Comparison of ENCODE assay signal across 8 mouse cellular contexts in the genomic region with DNA sequence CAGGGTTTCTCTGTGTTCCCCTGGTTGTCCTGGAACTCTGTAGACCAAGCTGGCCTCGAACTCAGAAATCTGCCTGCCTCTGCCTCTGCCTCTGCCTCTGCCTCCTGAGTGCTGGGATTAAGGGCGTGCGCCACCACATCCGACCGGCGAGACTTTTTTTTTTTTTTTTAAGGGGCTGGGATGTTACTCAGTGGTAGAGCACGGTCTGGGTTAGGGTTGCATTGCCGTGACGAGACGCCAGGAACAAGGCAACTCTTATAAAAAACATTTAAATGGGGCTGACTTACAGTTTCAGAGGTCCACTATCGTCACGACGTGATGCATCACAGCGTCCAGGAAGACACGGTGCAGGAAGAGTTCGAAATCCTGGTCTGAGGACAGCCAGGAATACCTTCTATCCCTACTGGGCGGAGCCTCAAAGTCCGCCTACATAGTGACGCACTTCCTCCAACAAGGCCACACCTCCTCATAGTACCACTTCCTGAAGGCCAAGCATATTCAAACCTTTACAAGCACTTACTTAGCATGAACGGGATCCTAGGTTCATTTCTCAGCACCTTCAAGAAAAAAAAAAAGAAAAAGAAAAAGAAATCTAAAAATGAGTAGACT. TPM values are rescaled to one million over a fixed set of nuclear protein-coding genes. Genes with fewer than 3 reads are reported as not detected.
DNase-seq lines count a peak whose midpoint lies in the region; ATAC-seq and TF ChIP-seq lines count a peak whose summit lies in the region.

Gene Usp7, minus strand, starts transcription at position 360 of the 609 bp plus-strand sequence.

- DNase-seq in testis, postnatal 10 days (ENCODE audit: low spot score) = no peak
- DNase-seq in embryonic facial prominence, embryonic 14.5 days (ENCODE audit: low spot score) = no peak
- DNase-seq in limb, embryonic 10.5 days (ENCODE audit: low spot score) = no peak

- H3K9ac ChIP-seq in embryonic facial prominence, embryonic 14.5 days (ENCODE audit: low read depth, low read length) = no peak within 1 kb of the TSS
- no peak within 1 kb of the TSS for H3K9ac ChIP-seq in heart, embryonic 16.5 days (ENCODE audit: low read length)

- no peaks in the 10 kb centered on the region for H3K27me3 ChIP-seq in testis, adult 2 months (ENCODE audit: control insufficient read depth, insufficient read depth, low read length)
- no peaks in the 10 kb centered on the region for H3K27me3 ChIP-seq in embryonic facial prominence, embryonic 14.5 days (replicated peaks; ENCODE audit: control insufficient read depth, insufficient read depth, low read length)
- H3K27me3 ChIP-seq in heart, embryonic 16.5 days (ENCODE audit: control insufficient read depth, insufficient read depth, low read length) = no peaks in the 10 kb centered on the region
- no peaks in the 10 kb centered on the region for H3K27me3 ChIP-seq in limb, embryonic 10.5 days (ENCODE audit: low read depth, poor library complexity, severe bottlenecking)

- no peaks in the 10 kb centered on the region for H3K9me3 ChIP-seq in embryonic facial prominence, embryonic 14.5 days (ENCODE audit: control insufficient read depth, low read length)
- no peaks in the 10 kb centered on the region for H3K9me3 ChIP-seq in heart, embryonic 16.5 days (replicated peaks; ENCODE audit: control insufficient read depth, low read length)
- no peaks in the 10 kb centered on the region for H3K9me3 ChIP-seq in limb, embryonic 10.5 days (replicated peaks)

- TF ChIP-seq POLR2A in testis, adult 2 months (IDR thresholded peaks at IDR 0.05; ENCODE audit: control insufficient read depth, low read depth, low read length) = peak; percentile 53; the same call in 1 of the 2 replicates

- no peaks in the 10 kb centered on the region; the same call in 1 of the 2 replicates for H3K4me1 ChIP-seq in testis, adult 2 months (ENCODE audit: control insufficient read depth, insufficient read depth, low read length)
- no peaks in the 10 kb centered on the region for H3K4me1 ChIP-seq in embryonic facial prominence, embryonic 14.5 days (ENCODE audit: control insufficient read depth, insufficient read depth, low read length)
- no peaks in the 10 kb centered on the region for H3K4me1 ChIP-seq in heart, embryonic 16.5 days (ENCODE audit: control insufficient read depth, insufficient read depth, low read length)
- peaks cover 17% of the 10 kb centered on the region for H3K4me1 ChIP-seq in limb, embryonic 10.5 days

- no peak within 1 kb of the TSS for H3K4me2 ChIP-seq in embryonic facial prominence, embryonic 14.5 days (ENCODE audit: low read depth, low read length)
- H3K4me2 ChIP-seq in heart, embryonic 16.5 days (ENCODE audit: low read depth, low read length) = no peak within 1 kb of the TSS

- peak within 1 kb of the TSS; percentile 87 for H3K4me3 ChIP-seq in testis, adult 2 months (ENCODE audit: control insufficient read depth, low read depth, low read length)
- no peak within 1 kb of the TSS for H3K4me3 ChIP-seq in embryonic facial prominence, embryonic 14.5 days (ENCODE audit: low read depth, low read length)
- no peak within 1 kb of the TSS for H3K4me3 ChIP-seq in heart, embryonic 16.5 days (ENCODE audit: low read length)
- H3K4me3 ChIP-seq in limb, embryonic 10.5 days = no peak within 1 kb of the TSS

- peak within 1 kb of the TSS; percentile 18; the same call in 1 of the 2 replicates for H3K27ac ChIP-seq in testis, adult 2 months (ENCODE audit: control insufficient read depth, insufficient read depth, low read depth, low read length)
- H3K27ac ChIP-seq in embryonic facial prominence, embryonic 14.5 days (replicated peaks; ENCODE audit: low read depth, low read length) = no peak within 1 kb of the TSS
- no peak within 1 kb of the TSS for H3K27ac ChIP-seq in heart, embryonic 16.5 days (ENCODE audit: low read length)
- H3K27ac ChIP-seq in limb, embryonic 10.5 days = no peak within 1 kb of the TSS

- ATAC-seq in embryonic facial prominence, embryonic 14.5 days (ENCODE audit: low read depth) = no peak
- no peak for ATAC-seq in heart, embryonic 16.5 days (replicated peaks; ENCODE audit: extremely low read depth, insufficient read depth, low FRiP score)
- no peak for ATAC-seq in neutrophil, adult 5-6 weeks (ENCODE audit: extremely low read depth, insufficient number of reproducible peaks, low FRiP score, poor library complexity, severe bottlenecking)
- no peak for ATAC-seq in cerebellum, adult (ENCODE audit: insufficient number of reproducible peaks, low FRiP score, low TSS enrichment)
- no peak for ATAC-seq in frontal cortex, adult (ENCODE audit: low TSS enrichment)

- no peak for TF ChIP-seq CTCF in testis, adult 2 months (IDR thresholded peaks at IDR 0.05; ENCODE audit: control insufficient read depth, insufficient read depth, insufficient replicate concordance, low read depth, low read length)

- no peaks in the 10 kb centered on the region for H3K36me3 ChIP-seq in testis, adult 2 months (ENCODE audit: control insufficient read depth, insufficient read depth, low read length)
- no peaks in the 10 kb centered on the region for H3K36me3 ChIP-seq in embryonic facial prominence, embryonic 14.5 days (ENCODE audit: control insufficient read depth, insufficient read depth, low read length)
- no peaks in the 10 kb centered on the region for H3K36me3 ChIP-seq in heart, embryonic 16.5 days (ENCODE audit: control insufficient read depth, insufficient read depth)
- no peaks in the 10 kb centered on the region for H3K36me3 ChIP-seq in limb, embryonic 10.5 days

- 93% methylated on average over 20 of the region's 20 CpGs for WGBS in embryonic facial prominence, embryonic 14.5 days
- WGBS in heart, embryonic 16.5 days = 88% methylated on average over 20 of the region's 20 CpGs
- WGBS in limb, embryonic 10.5 days = 92% methylated on average over 20 of the region's 20 CpGs

RNA-seq across cellular contexts. Expression of gene Usp7, which starts in this region (rescaled TPM):
- 51.7 and 61.5 TPM in 2 replicates for polyA plus RNA-seq in testis, adult 2 months (2012; rRNA removed)
- polyA plus RNA-seq in embryonic facial prominence, embryonic 14.5 days (2014; fragmentation: Nextera tagmentation; extraction: Ambion mirVana) = 35.7 and 39.2 TPM in 2 replicates
- polyA plus RNA-seq in heart, embryonic 16.5 days (2015; fragmentation: Nextera tagmentation; extraction: Ambion mirVana) = 15.0 and 16.9 TPM in 2 replicates
- 28.9 and 32.8 TPM in 2 replicates for polyA plus RNA-seq in limb, embryonic 10.5 days (2016; fragmentation: Nextera tagmentation; extraction: Ambion mirVana)
- total RNA-seq in neutrophil, adult 5-6 weeks (2017) = 320 and 377 TPM in 2 replicates
